ENCODE assay signal across 1 mouse cellular context in genomic region chr10:80304458-80304857, GRCm38 (mm10).
A peak's percentile ranks its signal among the peaks of the same experiment; 100 is the strongest.
TF ChIP-seq lines count a peak whose summit lies in the region.

No protein-coding gene starts in this region.

TF ChIP-seq in MEL, 35 proteins besides CTCF, POLR2A, EP300 and RAD21 (continued from another document):
- TF ChIP-seq MEF2A (IDR thresholded peaks at IDR 0.05; ENCODE audit: extremely low read depth, insufficient replicate concordance, low read depth, low read length, poor library complexity, severe bottlenecking) (no peak), NELFE (IDR thresholded peaks at IDR 0.05; ENCODE audit: low read depth, low read length) (no peak), BHLHE40 (IDR thresholded peaks at IDR 0.05; ENCODE audit: borderline replicate concordance, low read depth, low read length) (no peak), CHD1 (IDR thresholded peaks at IDR 0.05; ENCODE audit: low read depth, low read length) (no peak), MAZ (IDR thresholded peaks at IDR 0.05; ENCODE audit: low read depth, low read length) (no peak), UBTF (IDR thresholded peaks at IDR 0.05; ENCODE audit: borderline replicate concordance, insufficient read depth, low read depth, low read length) (no peak), RCOR1 (IDR thresholded peaks at IDR 0.05; ENCODE audit: low read depth, low read length) (no peak), CHD2 (IDR thresholded peaks at IDR 0.05; ENCODE audit: low read length) (no peak), ZMIZ1 (IDR thresholded peaks at IDR 0.05; ENCODE audit: low read depth, low read length) (no peak), TCF12 (IDR thresholded peaks at IDR 0.05; ENCODE audit: low read depth, low read length) (no peak), SMC3 (IDR thresholded peaks at IDR 0.05; ENCODE audit: low read depth, low read length) (no peak), MAX (IDR thresholded peaks at IDR 0.05; ENCODE audit: low read length) (no peak), TBP (IDR thresholded peaks at IDR 0.05; ENCODE audit: low read depth, low read length) (peak; percentile 76), ZNF384 (IDR thresholded peaks at IDR 0.05; ENCODE audit: low read depth, low read length) (no peak), ZKSCAN1 (IDR thresholded peaks at IDR 0.05; ENCODE audit: low read depth, low read length) (no peak), POLR2AphosphoS5 (IDR thresholded peaks at IDR 0.05; ENCODE audit: borderline replicate concordance, low read depth, low read length) (no peak), MYB (IDR thresholded peaks at IDR 0.05; ENCODE audit: low read depth, low read length) (no peak), E2F4 (IDR thresholded peaks at IDR 0.05; ENCODE audit: borderline replicate concordance, low read depth, low read length) (no peak), USF1 (IDR thresholded peaks at IDR 0.05; ENCODE audit: low read depth, low read length) (no peak), GATA1 (IDR thresholded peaks at IDR 0.05; ENCODE audit: low read depth, low read length) (no peak), GABPA (IDR thresholded peaks at IDR 0.05; ENCODE audit: low read depth, low read length) (no peak), MYC (IDR thresholded peaks at IDR 0.05; ENCODE audit: low read depth, low read length) (no peak), TAL1 (IDR thresholded peaks at IDR 0.05; ENCODE audit: low read length) (peak; percentile 65), NRF1 (IDR thresholded peaks at IDR 0.05; ENCODE audit: insufficient read depth, low read depth, low read length, poor library complexity, severe bottlenecking) (no peak), USF2 (IDR thresholded peaks at IDR 0.05; ENCODE audit: borderline replicate concordance in 1 of 2, insufficient read depth in 1 of 2, low read depth in 1 of 2, low read length in 2 of 2) (no peak), KAT2A (conservative IDR thresholded peaks at IDR 0.05; ENCODE audit: low read depth, low read length) (no peak), ZC3H11A (IDR thresholded peaks at IDR 0.05; ENCODE audit: low read depth, low read length) (no peak)
